Mouse (Mus musculus) brain, embryonic 18.5 days (tissue): ENCODE measurements around the gene Gramd1b.

Experiments used
- DNase-seq: peaks from one replicate; pipeline ENCODE4 v3.0.0-alpha.2; 2012; ENCODE audit warnings: low read depth, low spot score

Gramd1b gene

DNA sequence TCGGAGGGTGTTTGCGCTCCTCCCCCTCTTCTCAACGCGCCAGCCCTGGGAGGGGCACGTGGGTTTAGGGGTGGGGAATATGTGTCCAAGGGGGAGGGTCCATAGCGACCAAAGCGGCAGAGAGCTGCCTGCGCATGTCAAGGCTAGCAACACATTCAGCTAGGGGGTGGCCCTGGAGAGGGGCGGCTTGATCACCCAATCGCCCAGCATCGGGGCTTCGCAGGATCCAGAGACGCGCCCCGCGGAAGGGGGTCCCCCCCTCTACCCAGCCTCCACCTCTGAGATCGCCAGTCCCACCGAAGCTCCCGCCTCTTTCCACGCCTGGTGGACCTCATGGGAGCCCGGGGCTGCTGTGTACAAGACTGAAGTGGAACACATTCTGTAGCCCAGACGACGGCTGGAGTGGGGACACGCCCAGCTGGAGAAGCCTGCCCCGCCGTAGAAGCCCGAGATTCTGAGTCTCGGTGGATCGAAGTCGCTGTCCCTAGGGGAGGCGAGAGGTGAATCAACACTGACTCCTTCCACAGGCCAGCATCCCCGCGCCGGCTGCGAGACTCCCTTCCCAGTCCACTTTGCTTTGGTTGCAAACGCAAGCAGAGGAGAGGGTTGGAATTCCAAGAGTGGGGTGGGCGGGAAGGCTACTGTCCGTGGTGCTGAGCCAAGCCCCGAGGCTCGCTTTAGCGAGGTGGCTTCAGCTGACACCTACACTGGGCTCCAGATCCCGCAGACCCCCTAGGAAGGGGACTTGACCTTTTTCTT, 261.9 kb downstream of the Gramd1b start, which contains the start of gene Scn3b:
TSS of gene Scn3b (plus strand) at position 115 of the 759 bp plus-strand sequence.
- DNase-seq, result peak; percentile 86

DNA sequence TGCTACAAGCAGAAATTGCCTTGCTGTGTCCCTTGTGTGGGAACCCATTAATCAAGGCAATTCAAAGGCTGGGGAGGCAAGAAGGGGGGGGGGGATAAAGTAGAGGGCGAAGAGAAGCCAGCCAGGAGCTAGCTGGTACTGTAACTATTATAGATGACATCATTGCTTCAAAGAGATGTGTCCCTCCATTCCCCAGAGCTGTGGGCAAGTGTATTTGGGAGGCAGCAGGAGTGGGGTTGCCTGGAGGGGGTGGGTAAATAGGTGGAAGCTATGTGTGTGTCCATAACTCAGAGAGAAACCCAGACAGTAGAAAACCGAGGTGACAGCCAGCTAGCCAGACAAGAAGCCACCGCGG, 262.5 kb downstream of the Gramd1b start:
- DNase-seq, result no peak

DNA sequence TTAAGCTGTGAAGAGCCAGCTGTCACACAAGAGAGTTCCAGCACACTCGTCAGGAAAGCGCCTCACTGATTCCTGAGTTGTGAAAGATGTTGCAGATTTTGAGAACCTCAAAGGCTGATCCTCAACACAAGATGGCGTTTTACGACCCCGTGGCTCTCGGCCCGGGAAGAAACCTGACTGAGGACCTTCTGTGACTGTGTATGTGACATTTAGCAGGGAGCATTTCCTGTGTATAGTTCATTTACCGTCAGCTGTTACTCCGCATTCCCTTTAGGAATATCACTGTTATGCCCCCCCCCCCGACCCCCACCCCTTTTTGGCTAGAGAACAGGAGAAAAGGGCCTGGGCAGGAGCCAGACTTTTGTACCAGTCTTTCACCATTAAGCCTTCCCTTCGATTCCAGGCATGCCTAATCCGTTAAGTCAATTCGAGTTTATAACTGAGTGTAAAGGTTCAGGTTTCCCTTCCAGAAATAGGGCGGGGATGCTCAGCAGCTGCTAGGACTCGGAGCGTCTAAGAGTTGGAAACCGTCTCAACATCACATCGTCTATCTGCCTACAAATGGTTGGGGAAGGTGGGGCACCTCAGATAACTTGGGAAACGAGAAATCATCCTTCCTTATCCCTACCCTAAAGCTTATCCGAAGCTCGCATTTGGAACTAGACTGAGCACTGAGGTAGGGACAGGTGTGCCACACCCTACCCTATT, 263.0 kb downstream of the Gramd1b start:
- no peak for DNase-seq

DNA sequence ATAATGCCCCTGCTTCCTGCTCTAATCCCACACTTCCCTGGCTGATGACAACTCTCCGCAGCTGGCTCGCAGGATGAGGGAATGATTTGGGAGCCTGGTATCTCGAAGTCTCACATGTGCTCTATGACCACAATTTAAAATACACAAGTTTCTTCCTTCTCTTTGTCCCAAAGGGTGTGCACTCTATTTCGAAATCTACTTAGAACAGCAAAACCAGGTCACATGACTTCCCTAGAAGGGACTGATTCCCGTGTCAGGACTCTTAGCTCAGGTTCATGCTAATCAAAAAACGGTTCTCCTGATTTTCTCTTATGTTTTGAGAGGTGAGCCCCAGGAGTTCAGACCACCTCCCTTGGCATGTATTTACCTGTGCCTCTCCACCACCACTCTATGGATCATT, 267.3 kb downstream of the Gramd1b start:
- no peak for DNase-seq

DNA sequence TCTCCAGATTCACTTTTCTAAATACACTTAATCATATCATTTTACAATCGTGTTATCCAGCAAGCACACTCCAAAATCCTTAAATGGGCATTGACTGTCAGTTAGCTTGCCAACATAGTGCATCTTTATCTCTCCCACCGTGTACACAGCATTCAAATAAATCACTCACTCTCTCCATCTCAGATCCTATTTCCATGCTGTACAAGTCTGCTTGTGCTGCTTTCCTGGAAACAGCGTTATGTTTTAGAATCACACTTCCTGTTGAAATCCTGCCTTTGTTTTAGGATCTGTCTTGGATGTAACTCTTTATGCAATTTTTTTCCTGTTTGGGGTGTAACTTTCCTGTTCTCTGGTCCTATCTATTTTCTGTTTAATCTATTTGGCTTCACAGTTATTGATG, 278.7 kb downstream of the Gramd1b start:
- no peak for DNase-seq

DNA sequence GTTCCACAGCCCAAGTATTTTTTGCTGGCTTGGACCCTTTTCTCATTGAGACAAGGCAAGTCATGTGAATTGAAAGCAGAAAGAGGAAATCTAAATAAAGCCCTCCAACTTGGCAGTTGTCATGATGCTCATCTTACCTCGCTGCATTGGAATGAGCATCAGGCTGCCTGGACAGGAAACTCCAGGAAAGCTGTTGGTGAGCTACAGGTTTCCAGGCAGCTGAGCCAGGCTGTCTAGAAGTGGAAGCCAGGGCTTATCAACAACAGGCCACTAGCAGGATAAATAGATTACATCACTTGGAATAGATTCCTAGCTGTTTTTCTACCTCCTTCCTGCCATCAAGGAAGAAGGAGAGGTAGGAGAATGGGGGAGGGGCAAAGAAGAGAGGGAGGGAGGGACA, 282.1 kb downstream of the Gramd1b start:
- no peak for DNase-seq

DNA sequence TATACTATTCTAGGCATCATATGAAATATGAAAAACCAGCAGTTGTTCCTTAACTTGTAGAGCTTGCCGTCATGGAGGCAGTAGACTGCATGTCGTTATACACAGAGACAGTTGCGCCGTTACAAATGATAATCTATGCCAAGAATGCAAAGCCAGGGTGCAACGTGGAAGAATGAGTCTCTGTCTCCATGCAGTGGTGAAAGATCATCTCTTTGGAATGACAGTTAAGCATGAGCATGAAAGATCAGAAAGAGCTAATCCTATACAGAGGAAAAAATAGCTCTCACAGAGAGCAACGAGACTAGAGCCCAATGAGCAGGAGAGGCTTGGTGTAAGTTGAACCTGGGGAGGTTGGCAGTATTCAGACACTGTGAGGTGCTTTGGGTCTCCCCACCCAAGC, 284.5 kb downstream of the Gramd1b start:
- no peak for DNase-seq

DNA sequence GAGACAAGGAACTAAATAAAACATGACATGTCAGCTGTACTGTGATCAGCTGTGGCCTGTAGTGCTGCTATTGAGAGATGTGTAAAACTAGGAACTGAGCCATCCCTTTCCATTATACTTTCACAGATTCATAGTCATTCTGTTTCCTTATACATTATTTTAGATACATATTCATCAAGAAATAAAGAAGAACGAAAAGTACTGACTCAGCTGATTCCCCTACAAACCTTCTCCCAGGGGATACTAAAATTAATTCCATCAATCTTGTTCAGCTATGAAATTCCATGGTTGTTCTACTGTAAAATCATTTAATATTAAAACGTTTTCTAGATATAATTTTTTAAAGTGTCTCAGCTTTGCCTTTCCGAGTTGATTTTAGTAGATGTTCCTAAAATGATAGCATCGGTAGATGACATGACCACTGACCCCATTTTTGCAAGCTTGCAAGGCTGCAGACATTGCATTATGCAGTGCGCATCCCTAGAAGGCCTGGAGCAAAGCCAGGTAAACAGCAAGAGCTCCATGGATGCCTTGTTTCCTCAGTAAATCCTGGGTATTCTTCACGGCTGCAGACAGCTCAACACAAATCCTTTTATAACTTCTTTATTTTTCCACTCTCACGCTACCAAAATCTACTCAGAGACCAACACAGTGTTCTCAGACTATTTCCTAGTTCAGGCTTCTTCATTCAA, 285.1 kb downstream of the Gramd1b start:
- DNase-seq, result no peak

DNA sequence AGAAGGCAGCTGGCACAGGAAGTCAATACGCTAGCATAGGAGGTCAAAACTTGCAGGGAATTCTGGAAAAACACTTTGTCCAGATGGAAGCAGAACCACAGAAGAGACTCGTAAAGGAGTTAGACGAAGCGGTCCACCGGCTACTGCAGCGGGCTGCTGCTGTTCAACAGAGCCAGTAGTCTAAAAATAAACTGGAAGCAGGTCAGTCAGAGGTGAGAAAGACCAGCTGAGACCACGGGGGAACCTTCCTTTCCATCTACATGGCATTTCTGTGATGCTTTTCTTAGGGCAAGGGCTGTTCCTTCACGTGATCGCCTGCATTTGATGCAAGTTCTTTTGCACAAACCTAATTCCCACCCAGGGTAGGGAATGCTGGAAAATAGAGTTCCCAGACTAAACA, 285.7 kb downstream of the Gramd1b start:
- DNase-seq, result no peak
